Mouse (Mus musculus) spleen, postnatal 36 days (tissue): ENCODE measurements around the gene Dnaja3.
"Not testable (repeated sequence)": the region's sequence is repeated elsewhere in the genome, so short reads cannot be mapped to it uniquely, and the experiment has no call there.

ENCODE experiments used
- DNase-seq, 2 experiments: peaks; one replicate each; pipeline ENCODE4 v3.0.0; 2022; ENCODE audit warnings: low spot score in 2 of 2, mixed read lengths in 1 of 2

The Dnaja3 gene

DNA sequence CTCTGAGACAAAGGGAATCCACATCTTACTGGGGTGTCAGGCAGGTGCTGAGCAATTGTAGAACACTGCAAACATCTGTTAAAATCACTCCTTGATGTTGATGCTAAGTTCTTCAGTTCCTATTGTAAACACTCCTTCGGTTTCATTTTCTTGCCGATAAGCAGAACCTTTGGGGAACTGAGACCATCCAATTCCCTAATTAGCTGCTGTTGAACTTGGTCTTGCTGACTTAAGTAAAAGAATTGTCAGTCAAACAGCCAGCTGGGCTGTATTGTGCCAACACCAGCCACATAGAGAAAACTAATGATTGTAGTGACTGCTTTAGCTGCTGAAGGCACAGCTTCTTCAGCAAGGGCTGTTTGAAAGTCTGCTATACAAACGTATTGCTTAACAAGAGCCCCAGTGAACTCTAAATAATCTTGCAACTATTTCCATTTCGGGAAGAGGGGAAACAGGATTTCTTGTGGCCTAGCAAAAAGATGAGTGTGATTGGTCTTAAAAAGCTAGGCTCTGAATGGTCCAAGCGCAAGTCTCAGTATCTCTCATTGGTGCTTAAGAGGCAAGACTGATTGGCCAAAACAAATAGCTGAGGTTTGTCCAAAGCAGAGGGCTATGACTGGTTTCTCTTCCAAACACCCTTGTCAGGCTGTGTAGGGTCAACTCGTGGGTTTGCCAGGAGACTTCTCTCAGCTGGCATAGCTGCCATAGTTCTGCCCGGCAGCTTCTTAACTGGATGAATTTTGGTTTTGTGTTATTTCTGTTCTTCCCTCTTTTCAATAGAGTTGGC, 82.5 kb downstream of the Dnaja3 start:
- peak; percentile 23 to 57 for DNase-seq

DNA sequence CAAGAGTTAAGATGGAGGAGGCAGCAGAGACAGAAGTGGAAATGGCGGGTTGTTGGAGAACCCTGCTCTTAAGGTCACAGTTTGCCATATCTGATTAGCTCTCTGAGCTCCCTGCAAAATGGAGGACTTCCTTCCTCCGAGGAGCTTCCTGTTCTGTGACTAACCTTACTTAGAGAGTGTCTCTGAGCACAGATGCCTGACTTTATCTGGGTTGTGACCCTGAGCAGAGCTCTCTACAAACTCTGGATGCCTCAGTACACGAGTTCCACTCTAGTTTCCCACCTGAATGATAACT, 83.1 kb downstream of the Dnaja3 start:
- peak; percentile 39 to 46 for DNase-seq

DNA sequence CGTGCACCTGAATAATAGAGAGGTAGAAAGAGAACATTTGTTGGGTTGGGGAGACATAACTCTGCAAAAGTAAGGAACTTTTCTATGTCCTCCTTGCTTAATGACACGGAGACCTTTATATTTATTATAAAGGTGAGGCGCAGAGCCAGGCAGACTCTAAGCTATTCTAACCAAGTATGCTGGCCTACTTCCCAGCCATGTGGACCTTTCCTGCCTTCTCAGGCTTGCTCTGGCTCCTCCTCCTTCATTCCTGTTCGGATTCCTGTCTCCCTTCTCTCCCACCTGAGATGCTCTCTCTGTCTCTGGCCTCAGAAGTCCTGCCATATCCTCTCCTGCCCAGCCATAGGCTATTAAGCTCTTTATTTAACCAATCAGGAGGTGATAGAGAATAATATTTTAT, 85.5 kb downstream of the Dnaja3 start:
- DNase-seq, result no peak

DNA sequence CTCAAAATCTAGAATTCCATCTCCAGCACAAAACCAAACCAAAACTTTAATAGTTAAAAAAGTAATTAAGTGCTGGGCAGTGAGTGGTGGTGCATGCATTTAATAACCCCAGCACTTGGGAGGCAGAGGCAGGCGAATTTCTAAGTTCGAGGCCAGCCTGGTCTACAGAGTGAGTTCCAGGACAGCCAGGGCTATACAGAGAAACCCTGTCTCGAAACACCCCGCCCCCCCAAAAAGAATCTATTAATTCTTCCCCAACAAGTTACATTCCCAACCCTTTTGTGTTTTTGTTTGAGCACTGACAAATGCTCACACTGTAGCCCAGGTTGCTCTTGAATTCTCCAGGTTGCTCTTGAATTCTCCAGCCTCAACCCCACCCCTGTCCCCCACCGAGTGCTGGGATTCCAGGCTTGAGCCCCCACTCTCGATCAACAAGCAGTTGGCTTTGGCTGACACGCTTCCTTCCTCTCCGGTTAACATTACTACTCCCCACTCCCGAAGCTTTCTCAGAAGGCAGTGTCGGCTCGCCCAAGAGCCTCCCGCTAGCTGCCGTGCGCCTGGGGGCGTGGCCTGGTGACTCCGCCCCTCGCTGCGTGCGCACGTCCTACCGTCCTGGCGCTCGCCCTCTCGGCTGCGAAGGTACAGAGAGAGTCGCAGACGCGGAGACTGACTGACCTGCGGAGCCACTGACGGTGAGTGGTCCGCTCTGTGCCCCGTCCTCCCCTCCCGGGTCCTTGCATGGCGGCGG, 86.2 kb downstream of the Dnaja3 start, which contains the start of gene Hmox2:
TSS of gene Hmox2 (plus strand) at position 582 of the 748 bp plus-strand sequence.
- DNase-seq, result peak; percentile 94 to 95

DNA sequence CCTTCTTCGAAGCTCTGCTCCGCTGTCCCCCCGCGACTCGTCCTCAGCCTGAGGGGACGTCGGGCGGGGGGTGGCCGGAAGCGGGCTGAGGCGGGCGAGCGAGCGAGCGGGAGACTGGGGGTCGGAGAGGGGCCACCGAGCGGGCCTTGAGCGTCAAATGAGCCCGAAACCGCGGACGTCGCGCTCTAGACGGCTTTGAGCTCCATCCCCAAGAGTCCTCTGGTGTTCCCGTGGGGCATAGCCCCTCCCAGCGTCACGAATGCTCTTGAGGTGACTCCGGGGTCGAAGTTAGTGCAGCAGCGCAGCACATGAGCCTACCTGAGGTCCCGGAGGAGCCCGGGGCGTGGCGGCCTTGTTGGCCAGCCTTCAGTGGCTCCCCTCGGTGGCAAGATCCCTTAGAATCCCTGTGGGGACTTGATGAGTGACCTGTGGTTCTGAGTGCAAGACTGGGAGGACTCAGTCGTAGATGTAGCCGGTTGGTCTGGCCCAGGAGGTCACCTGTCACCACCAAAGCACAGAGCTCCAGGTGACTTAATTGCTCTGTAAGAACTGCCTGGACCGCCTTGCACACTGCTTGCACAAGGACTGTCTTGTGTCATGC, 86.8 kb downstream of the Dnaja3 start:
- peak; percentile 45 to 53 for DNase-seq

DNA sequence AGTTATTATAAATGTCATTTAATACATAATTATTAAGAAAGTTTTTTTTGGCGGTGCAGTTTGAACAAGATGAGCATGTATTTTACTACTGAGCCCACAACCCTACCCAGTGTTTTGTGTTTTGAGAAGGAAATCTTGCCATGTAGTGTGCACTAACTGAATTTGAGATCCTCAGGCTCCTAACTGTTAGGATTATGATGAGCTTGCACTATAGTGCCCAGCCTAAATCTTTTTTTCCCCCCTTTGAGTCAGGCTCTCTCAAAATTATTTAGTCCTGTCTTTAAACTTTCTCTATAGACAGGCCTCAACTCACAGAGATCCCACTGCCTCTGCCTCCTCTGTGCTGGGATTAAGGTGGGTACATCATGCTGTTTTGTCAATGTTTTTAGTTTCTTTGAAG, 87.7 kb downstream of the Dnaja3 start:
- no peak for DNase-seq

DNA sequence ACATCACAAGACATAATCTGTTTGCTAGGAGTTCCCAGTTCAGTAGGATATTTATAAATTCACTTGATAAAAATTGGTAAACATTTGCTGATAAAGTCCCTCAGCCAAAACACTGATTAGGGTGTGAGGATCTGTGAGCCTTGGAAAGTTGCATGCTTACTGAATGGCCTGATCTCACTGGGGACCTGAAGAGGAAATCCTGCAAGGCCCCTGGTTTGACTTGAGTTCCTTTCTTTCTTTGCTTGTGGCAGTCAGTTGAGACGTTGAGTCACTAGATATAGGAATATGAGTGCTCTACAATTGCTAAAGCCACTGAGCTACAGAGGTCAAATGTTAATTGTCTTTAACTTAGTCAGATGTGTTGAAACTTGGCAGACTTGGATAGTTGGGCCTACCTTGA, 88.2 kb downstream of the Dnaja3 start:
- peak; percentile 32 to 41 for DNase-seq

DNA sequence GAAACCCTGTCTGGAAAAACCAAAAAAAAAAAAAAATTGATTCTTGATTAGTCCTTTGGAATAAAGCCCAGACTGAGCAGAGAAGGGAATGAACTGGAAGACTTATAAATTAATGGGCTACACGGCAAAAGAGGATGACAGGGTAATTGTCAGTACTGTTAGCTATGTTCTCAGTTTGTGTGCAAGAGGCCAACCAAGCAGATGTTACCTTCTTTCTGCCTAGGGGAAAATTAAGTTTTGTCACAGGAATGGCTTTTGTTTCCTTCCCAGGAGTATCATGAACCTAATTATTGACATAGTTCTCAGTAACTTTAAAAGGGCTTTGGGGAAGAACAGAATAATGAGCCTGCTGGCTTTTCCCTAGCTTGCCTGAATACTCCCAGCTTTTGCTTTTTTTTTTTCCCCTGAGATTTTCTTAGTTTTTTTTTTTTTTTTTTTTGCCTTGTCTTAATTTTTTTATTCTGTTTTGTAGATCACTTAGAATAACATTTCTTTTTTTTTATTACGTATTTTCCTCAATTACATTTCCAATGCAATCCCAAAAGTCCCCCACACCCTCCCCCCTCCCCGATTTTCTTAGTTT, 91.1 kb downstream of the Dnaja3 start:
- no peak for DNase-seq

DNA sequence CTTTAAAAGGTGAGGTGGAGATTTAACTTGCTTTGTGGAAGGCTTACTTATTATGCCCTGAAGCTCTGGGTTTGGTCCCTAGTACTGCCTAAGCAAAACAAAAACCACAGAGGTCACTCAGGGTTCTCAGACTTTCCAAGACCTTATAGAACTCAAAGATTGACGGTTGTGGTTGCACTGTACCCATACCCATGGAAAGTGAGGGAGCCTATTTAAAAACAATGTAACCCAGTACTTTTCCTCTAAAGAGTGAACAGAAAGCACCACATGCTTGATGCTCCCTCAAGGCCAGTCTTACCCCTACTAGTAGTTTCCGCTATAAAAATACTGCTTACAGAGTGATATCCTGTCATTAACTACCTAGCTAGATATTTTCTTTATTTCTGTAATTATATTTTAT, 96.5 kb downstream of the Dnaja3 start:
- DNase-seq, result no peak

DNA sequence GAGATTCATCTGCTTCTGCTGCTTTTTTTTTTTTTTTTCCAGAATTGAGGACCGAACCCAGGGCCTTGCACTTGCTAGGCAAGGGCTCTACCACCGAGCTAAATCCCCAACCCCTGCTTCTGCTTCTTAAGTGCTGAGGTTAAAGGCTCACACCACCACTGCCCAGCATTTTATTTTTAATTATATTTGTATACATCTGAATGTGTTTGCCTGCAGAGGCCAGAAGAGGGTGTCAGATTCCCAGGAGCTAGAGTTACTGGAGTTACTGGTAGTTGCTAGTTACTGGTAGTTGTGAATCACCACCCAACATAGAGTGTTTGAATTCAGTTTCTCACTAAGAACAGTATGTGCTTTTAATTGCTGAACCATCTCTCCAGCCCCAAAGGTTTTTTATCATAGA, 100.2 kb downstream of the Dnaja3 start:
- no peak for DNase-seq

DNA sequence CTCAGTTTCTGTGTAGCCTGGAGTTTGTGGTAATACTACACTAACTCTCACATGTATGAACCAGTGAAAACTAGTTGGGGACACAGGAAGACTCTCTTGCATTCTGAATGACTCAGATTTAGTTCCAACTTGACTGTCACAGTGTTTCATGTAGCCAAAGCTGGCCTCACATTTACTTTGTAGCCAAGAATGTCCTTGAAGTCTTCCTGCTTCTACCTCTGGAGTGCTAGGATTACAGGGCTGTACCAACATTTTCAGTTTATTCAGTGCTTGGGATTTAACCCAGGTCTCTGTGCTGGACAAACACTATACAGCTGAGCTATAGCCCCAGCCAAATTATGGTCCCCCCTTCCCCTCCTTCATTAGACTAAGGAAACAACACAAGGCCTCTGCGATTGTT, 102.4 kb downstream of the Dnaja3 start:
- DNase-seq, result no peak

DNA sequence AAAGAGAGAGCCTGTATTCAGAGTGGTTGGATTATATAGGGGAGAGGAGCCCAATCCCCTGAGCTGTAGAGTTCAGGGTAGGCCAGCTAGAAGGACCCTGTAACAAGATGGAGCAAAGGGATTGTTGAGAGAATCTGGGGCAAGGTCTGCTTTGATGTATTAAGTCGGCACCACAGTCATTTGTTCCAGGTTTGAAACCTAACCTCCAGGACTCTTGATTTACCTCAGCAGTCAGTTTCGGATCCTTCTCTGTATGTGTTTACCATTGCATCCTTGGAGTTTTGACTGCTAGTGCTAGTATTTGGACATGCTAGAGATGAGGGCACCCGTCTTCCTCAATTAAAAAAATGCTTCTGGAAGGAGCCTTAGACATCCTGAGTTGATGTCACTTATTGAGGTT, 112.4 kb downstream of the Dnaja3 start:
- no peak for DNase-seq

DNA sequence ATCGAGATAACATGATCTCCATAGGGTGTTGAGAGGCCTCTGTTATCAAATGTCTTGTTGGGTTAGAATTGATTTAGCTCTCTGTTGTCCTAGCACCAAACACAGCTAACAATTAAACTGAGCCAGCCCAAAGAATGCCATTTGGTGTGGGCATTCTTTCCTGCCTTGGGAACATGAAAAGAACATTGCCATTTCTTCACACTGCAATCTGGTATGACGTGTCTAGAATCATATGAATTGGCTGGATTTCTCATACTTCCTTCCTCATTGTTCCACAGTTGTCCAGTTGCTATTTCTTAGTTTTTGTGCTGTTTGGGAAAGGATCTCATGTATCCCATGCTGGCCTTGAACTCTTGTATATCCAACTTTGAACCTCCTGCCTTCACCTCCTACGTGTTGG, 114.3 kb downstream of the Dnaja3 start:
- DNase-seq, result no peak

DNA sequence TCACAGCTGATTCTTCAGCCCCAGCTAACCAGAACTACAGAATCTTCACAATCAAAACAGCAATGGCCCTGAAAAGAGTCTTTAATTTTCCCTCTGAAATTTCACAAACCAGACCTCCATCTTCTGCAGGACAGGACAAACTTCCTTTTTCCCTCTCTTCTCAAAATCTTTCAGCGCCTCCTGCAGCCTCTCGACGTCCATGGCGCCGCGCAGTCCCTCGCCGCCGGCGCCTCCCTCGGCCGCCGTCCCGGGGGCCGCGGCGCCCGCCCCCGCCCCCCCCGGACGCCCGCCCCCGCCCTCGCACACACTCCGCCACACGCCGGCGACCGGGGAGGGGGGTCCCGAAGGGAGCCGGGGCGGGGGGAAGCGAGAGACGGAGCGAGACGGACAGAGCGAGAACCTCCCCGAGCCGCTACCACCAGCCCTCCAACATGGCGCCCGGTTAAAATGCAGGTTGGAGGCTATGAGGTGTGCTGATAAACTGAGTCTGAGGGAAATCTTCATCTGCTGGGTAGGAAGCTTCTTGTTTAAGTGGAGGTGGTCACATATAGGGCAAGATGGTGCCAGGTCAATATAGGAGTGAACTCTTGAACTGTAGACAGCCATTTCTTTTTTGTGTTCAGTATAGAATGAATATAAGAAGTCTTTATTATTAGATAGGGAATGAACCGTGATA, 117.0 kb downstream of the Dnaja3 start:
- DNase-seq, result not testable (repeated sequence)
